Mouse (Mus musculus): ENCODE data around the gene Fgfr2. TPM values are rescaled to one million over a fixed set of nuclear protein-coding genes. Genes with fewer than 3 reads are reported as not detected.
A peak's percentile ranks its signal among the peaks of the same experiment; 100 is the strongest.

Gene Fgfr2
- polyA plus RNA-seq, 1 experiment from 2014 or later: 110 TPM

DNA sequence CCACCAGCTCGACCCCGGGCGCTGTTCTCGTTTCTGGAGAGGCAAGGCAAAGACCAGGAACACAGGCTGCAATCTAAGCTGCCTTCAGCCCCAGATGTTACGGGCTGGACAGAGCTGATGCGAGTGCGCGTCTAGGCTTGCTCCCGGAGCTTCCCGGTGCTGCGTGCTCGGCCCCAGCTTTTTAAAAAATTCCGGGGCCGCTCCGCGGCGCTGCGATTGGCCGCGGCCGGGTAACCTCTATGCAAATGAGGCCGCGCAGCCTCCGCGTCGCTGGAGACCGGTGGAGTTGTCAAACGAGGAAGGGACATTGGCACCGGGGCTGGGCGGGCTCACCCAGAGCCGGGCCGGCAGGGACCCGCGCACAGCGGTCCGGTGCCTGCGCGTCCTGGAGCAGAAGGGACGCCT lies 1569.4 kb downstream of the Fgfr2 start:
- 1% methylated on average over 29 of the region's 39 CpGs for WGBS
- TF ChIP-seq CTCF (IDR thresholded peaks at IDR 0.05) (no peak), EP300 (IDR thresholded peaks at IDR 0.05) (no peak)
- Histone ChIP-seq H3K27ac (ENCODE audit: low read length) (no peak overlapping the region), H3K36me3 (ENCODE audit: insufficient read depth, low read length) (no peaks in the 10 kb centered on the region), H3K9me3 (ENCODE audit: low read length) (no peaks in the 10 kb centered on the region), H3K4me2 (replicated peaks; ENCODE audit: low read depth, low read length) (peak overlapping the region; percentile 51), H3K27me3 (replicated peaks; ENCODE audit: insufficient read depth, low read length) (peaks cover 90% of the 10 kb centered on the region), H3K4me1 (ENCODE audit: insufficient read depth, low read depth, low read length) (peaks cover 7% of the 10 kb centered on the region), H3K9ac (replicated peaks; ENCODE audit: low read depth) (no peak overlapping the region), H3K4me3 (ENCODE audit: low read depth, low read length) (peak overlapping the region; percentile 29)
- ATAC-seq (peak; percentile 72), DNase-seq (ENCODE audit: low spot score) (peak; percentile 45)

DNA sequence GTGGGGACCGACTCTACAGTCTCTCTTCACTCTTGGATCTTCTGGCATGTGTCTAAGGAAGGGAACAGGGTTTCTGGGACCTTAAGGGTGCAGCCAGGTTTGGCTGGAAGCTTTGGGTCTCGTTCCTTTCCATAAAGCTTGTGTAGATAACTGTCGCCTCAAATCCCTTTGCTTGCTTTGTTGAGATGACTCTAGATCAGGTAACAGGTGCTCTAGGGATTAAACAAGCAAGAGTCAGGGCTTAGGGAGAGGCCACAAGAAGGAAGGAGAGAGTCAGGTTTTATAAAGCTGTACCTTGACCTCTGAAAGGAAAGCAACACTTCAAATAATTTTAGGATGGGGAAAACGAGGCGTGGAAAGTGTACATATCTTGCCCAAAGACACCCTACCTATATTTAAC lies 1570.4 kb downstream of the Fgfr2 start:
- no peak overlapping the region for H3K9ac ChIP-seq (replicated peaks; ENCODE audit: low read depth)
- H3K36me3 ChIP-seq (ENCODE audit: insufficient read depth, low read length): no peaks in the 10 kb centered on the region
- WGBS: 1% methylated on average over 5 of the region's 5 CpGs

DNA sequence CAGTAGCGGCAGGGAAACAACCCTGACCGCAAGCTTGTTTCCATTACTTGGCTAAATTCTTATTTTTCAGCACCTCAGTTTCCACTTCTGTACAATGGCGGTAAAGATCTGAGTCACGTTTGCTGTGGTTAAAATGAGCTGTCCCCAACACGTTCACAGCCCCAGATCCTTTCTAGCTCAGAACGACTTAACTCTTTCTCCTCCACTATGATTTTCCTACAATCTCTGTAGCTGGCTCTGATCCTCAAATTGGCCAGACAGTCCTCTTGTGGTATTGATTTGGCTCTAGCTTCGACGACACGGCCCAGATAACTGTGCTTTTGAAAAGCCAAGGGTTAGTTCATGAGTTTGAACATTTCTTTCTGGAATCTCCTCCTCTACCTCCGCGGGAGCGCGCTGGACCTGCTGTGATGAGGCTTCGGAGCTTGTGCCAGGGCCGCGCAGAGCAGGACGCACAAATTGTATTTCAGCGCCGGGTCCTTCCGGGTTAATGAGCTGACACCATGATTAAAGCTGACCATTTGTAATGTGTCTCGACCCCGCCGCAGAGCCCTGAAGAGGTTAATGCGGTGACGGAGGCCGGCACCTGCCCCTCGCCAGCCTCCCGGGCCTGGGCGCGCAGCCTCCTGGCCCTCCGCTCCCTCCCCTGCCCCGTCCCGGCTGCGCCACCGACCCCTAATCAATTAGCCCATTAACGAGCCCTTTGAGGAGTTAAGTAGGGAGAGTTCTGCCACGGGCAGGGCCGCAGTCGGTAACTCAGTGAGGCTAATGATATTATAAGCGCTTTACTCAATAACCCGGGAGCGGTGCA lies 1571.0 kb downstream of the Fgfr2 start:
- H3K4me3 ChIP-seq (ENCODE audit: low read depth, low read length): no peak overlapping the region
- ATAC-seq: no peak
- H3K27ac ChIP-seq (ENCODE audit: low read length): no peak overlapping the region
- no peak for DNase-seq (ENCODE audit: low spot score)
- H3K4me1 ChIP-seq (ENCODE audit: insufficient read depth, low read depth, low read length): peaks cover 7% of the 10 kb centered on the region
- TF ChIP-seq CTCF (IDR thresholded peaks at IDR 0.05): no peak
- TF ChIP-seq EP300 (IDR thresholded peaks at IDR 0.05): no peak
- H3K36me3 ChIP-seq (ENCODE audit: insufficient read depth, low read length): no peaks in the 10 kb centered on the region
- 2% methylated on average over 42 of the region's 42 CpGs for WGBS
- H3K27me3 ChIP-seq (replicated peaks; ENCODE audit: insufficient read depth, low read length): peaks cover 88% of the 10 kb centered on the region
- H3K9me3 ChIP-seq (ENCODE audit: low read length): no peaks in the 10 kb centered on the region
- H3K4me2 ChIP-seq (replicated peaks; ENCODE audit: low read depth, low read length): no peak overlapping the region
- no peak overlapping the region for H3K9ac ChIP-seq (replicated peaks; ENCODE audit: low read depth)

More for the DNA sequence above, 1570.4 kb downstream of the Fgfr2 start:
- no peaks in the 10 kb centered on the region for H3K9me3 ChIP-seq (ENCODE audit: low read length)
- H3K4me1 ChIP-seq (ENCODE audit: insufficient read depth, low read depth, low read length): peaks cover 7% of the 10 kb centered on the region
- no peak overlapping the region for H3K4me2 ChIP-seq (replicated peaks; ENCODE audit: low read depth, low read length)
- H3K27me3 ChIP-seq (replicated peaks; ENCODE audit: insufficient read depth, low read length): peaks cover 92% of the 10 kb centered on the region
- TF ChIP-seq CTCF (IDR thresholded peaks at IDR 0.05) (no peak), EP300 (IDR thresholded peaks at IDR 0.05) (no peak)
- ATAC-seq (no peak), DNase-seq (ENCODE audit: low spot score) (no peak)
- H3K27ac ChIP-seq (ENCODE audit: low read length): no peak overlapping the region
- no peak overlapping the region for H3K4me3 ChIP-seq (ENCODE audit: low read depth, low read length)

DNA sequence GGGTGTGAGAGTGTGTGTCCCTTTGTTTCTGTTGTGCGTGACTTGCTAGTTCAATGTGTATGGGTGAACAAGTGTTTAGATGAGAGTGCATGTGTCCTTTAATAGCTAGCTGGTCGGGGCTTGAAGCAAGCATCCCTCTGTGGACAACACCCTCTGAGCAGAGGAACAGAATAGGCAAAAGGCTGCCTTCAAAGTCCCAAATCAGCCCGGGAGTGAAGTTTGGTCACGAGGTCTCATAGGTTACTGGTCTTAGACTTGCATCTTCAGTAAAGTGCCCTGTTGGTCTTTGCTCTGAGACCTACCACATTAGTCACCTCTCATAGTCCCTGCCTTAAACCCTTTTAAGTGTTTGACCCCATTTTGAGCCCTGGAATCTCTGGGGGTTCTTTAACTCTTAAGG lies 1571.7 kb downstream of the Fgfr2 start:
- H3K27me3 ChIP-seq (replicated peaks; ENCODE audit: insufficient read depth, low read length): peaks cover 88% of the 10 kb centered on the region
- H3K4me2 ChIP-seq (replicated peaks; ENCODE audit: low read depth, low read length): no peak overlapping the region
- H3K9ac ChIP-seq (replicated peaks; ENCODE audit: low read depth): no peak overlapping the region
- no peak overlapping the region for H3K4me3 ChIP-seq (ENCODE audit: low read depth, low read length)
- H3K27ac ChIP-seq (ENCODE audit: low read length): no peak overlapping the region
- no peak for TF ChIP-seq EP300 (IDR thresholded peaks at IDR 0.05)
- no peak for TF ChIP-seq CTCF (IDR thresholded peaks at IDR 0.05)
- no peaks in the 10 kb centered on the region for H3K36me3 ChIP-seq (ENCODE audit: insufficient read depth, low read length)
- ATAC-seq (no peak), DNase-seq (ENCODE audit: low spot score) (no peak)
- peaks cover 7% of the 10 kb centered on the region for H3K4me1 ChIP-seq (ENCODE audit: insufficient read depth, low read depth, low read length)
- H3K9me3 ChIP-seq (ENCODE audit: low read length): no peaks in the 10 kb centered on the region
- 0% methylated on average over 4 of the region's 4 CpGs for WGBS

DNA sequence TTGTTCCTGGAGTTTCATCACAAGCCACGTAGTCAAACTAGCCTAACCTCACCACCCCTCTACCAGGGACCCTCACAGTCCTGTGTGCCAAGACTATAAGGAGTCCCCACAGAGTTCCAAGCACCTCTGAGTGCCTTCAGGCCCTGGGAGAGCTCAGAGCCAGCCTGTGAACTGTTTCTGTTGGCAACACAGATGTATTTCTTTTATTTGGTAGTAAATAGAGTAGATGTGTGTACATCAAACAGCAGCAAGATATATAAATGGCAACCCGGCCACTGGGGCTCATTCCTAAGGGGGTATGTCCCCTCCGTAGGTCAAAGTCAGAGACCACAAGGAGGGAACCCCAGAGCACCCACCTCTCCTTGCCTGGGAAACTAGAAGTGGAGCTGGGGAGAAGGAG lies 1574.7 kb downstream of the Fgfr2 start, which contains the start of gene Hmx2:
Hmx2 (plus strand) TSS at position 301 of the 400 bp plus-strand sequence.
- H3K27ac ChIP-seq (ENCODE audit: low read length): no peak within 1 kb of the TSS
- 2% methylated on average over 3 of the region's 3 CpGs for WGBS
- no peak for TF ChIP-seq EP300 (IDR thresholded peaks at IDR 0.05)
- TF ChIP-seq CTCF (IDR thresholded peaks at IDR 0.05): no peak
- ATAC-seq (no peak), DNase-seq (ENCODE audit: low spot score) (no peak)
- no peak within 1 kb of the TSS for H3K4me2 ChIP-seq (replicated peaks; ENCODE audit: low read depth, low read length)
- H3K9ac ChIP-seq (replicated peaks; ENCODE audit: low read depth): no peak within 1 kb of the TSS
- 0 out of 2 replicates have a peak, but pooled peaks cover 6% of the 10 kb centered on the region for H3K4me1 ChIP-seq (ENCODE audit: insufficient read depth, low read depth, low read length)
- H3K9me3 ChIP-seq (ENCODE audit: low read length): no peaks in the 10 kb centered on the region
- peaks cover 86% of the 10 kb centered on the region for H3K27me3 ChIP-seq (replicated peaks; ENCODE audit: insufficient read depth, low read length)
- H3K4me3 ChIP-seq (ENCODE audit: low read depth, low read length): no peak within 1 kb of the TSS
- no peaks in the 10 kb centered on the region for H3K36me3 ChIP-seq (ENCODE audit: insufficient read depth, low read length)

DNA sequence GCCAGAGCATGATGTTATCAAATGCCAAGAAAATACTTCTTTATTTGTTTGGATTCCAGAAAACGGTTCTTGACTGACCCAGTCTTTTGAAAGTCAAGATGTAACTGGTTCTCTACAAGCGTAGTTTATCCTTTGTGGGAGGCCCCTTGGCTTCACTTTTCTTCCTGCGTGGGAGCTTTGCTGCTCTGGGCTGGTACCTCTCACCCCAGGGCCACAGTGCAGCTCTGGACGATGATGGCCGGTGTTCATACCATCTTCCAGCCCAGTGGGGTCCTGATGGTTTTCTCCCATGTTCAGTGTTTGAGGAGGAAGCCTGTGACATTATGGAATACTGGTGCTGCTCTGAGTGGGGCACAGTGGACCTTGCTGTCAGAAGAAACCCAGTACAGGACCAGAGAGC lies 1575.7 kb downstream of the Fgfr2 start:
- H3K36me3 ChIP-seq (ENCODE audit: insufficient read depth, low read length): no peaks in the 10 kb centered on the region
- 3% methylated on average over 5 of the region's 5 CpGs for WGBS
- no peaks in the 10 kb centered on the region for H3K9me3 ChIP-seq (ENCODE audit: low read length)
- no peak for DNase-seq (ENCODE audit: low spot score)
- H3K4me1 ChIP-seq (ENCODE audit: insufficient read depth, low read depth, low read length): peaks cover 13% of the 10 kb centered on the region; the same call in 1 of the 2 replicates
- H3K4me2 ChIP-seq (replicated peaks; ENCODE audit: low read depth, low read length): no peak overlapping the region
- no peak overlapping the region for H3K9ac ChIP-seq (replicated peaks; ENCODE audit: low read depth)
- ATAC-seq: no peak
- TF ChIP-seq CTCF (IDR thresholded peaks at IDR 0.05): no peak
- TF ChIP-seq EP300 (IDR thresholded peaks at IDR 0.05): no peak
- no peak overlapping the region for H3K27ac ChIP-seq (ENCODE audit: low read length)
- H3K27me3 ChIP-seq (replicated peaks; ENCODE audit: insufficient read depth, low read length): peaks cover 87% of the 10 kb centered on the region
- H3K4me3 ChIP-seq (ENCODE audit: low read depth, low read length): no peak overlapping the region
